Mouse (Mus musculus) spleen, adult 2 months (tissue): Measurements from ENCODE around the gene Tomm34. TPM values are rescaled to one million over a fixed set of nuclear protein-coding genes. Genes with fewer than 3 reads are reported as not detected.

Experiments
- DNase-seq, 2 experiments: peaks; one replicate each; pipeline versions ENCODE4 v3.0.0 to v3.0.0-alpha.2; 2012 to 2021; ENCODE audit warnings: low spot score in 2 of 2, low read depth in 1 of 2
- H3K27ac ChIP-seq: fragments of 200-500 bp; 2 replicates; pipeline ENCODE4 v1.5.1; 2012; ENCODE audit warnings: low read length, inconsistent platforms; ENCODE audit not compliant: insufficient read depth
- H3K27me3 ChIP-seq: fragments of 200-500 bp; 2 replicates; pipeline ENCODE4 v1.6.1; 2012; ENCODE audit warnings: mild to moderate bottlenecking, moderate library complexity, low read length, inconsistent platforms; ENCODE audit not compliant: control insufficient read depth, insufficient read depth
- H3K36me3 ChIP-seq: fragments of 200-500 bp; 2 replicates; pipeline ENCODE4 v1.6.1; 2012; ENCODE audit warnings: mild to moderate bottlenecking, low read length, inconsistent platforms; ENCODE audit not compliant: control insufficient read depth, insufficient read depth
- H3K4me1 ChIP-seq: fragments of 200-500 bp; 2 replicates; pipeline ENCODE4 v1.6.1; 2011; ENCODE audit warnings: inconsistent platforms; ENCODE audit not compliant: control insufficient read depth, insufficient read depth, insufficient read length
- H3K4me3 ChIP-seq: fragments of 200-500 bp; 2 replicates; pipeline ENCODE4 v1.5.1; 2011; ENCODE audit warnings: mild to moderate bottlenecking, inconsistent platforms; ENCODE audit not compliant: insufficient read depth, insufficient read length; ENCODE audit errors: extremely low read depth
- CTCF ChIP-seq: fragments of 200-500 bp; IDR thresholded peaks from 2 replicates; pipeline ENCODE4 v1.5.1; 2011; ENCODE audit warnings: mild to moderate bottlenecking, inconsistent platforms; ENCODE audit not compliant: insufficient read depth, insufficient read length, insufficient replicate concordance; ENCODE audit errors: extremely low read depth
- POLR2A ChIP-seq: fragments of 200-500 bp; IDR thresholded peaks from 2 replicates; pipeline ENCODE4 v1.6.1; 2011; ENCODE audit warnings: low read depth, low read length, inconsistent platforms
- WGBS: fragments of 180-500 bp; shearing (Covaris S2); methylation state at CpG from one replicate; pipeline ENCODE4 v1.1.7; 2018; 5-methylcytosine and 5-hydroxymethylcytosine counted together
- polyA plus RNA-seq: library from polyadenylated mRNA; depleted of rRNA; stranded (reverse); fragments of >200 nt; gene quantifications from 2 replicates; pipeline ENCODE4 v1.2.3, GENCODE M21; 2012

Gene Tomm34
- polyA plus RNA-seq, 1 experiment, result 51.7 TPM

- H3K27ac ChIP-seq, result no peak overlapping the region
- 87% methylated on average over 3 of the region's 3 CpGs for WGBS
- no peaks in the 10 kb centered on the region for H3K4me1 ChIP-seq
- no peak for TF ChIP-seq CTCF
- TF ChIP-seq POLR2A, result no peak
- H3K27me3 ChIP-seq, result no peaks in the 10 kb centered on the region
- H3K4me3 ChIP-seq, result no peak overlapping the region
- DNase-seq, result no peak
- peaks cover 26% of the 10 kb centered on the region for H3K36me3 ChIP-seq
Observed at GRCm38 (mm10) chr2:164018910-164019309, 52.1 kb downstream of the Tomm34 start.

- no peak for DNase-seq
- TF ChIP-seq POLR2A (no peak), CTCF (no peak)
- no peaks in the 10 kb centered on the region for H3K27me3 ChIP-seq
- H3K27ac ChIP-seq, result no peak overlapping the region
- H3K4me1 ChIP-seq, result no peaks in the 10 kb centered on the region; the same call in 1 of the 2 replicates
- H3K4me3 ChIP-seq, result no peak overlapping the region
- 92% methylated on average over 16 of the region's 16 CpGs for WGBS
- H3K36me3 ChIP-seq, result peaks cover 46% of the 10 kb centered on the region
Observed at GRCm38 (mm10) chr2:164015304-164015703, 55.7 kb downstream of the Tomm34 start.

- DNase-seq, result no peak
- H3K27ac ChIP-seq, result no peak overlapping the region
- 64% methylated on average over 3 of the region's 3 CpGs for WGBS
- TF ChIP-seq CTCF (no peak), POLR2A (no peak)
- peaks cover 29% of the 10 kb centered on the region for H3K36me3 ChIP-seq
- peaks cover 2% of the 10 kb centered on the region; the same call in 1 of the 2 replicates for H3K4me1 ChIP-seq
- no peak overlapping the region for H3K4me3 ChIP-seq
- H3K27me3 ChIP-seq, result no peaks in the 10 kb centered on the region
Observed at GRCm38 (mm10) chr2:164010944-164011343, 60.0 kb downstream of the Tomm34 start.

GRCm38 (mm10) chr2:164010496-164010895 lies 60.5 kb downstream of the Tomm34 start:
- H3K27me3 ChIP-seq, result no peaks in the 10 kb centered on the region
- no peak overlapping the region for H3K27ac ChIP-seq
- peaks cover 27% of the 10 kb centered on the region for H3K36me3 ChIP-seq
- TF ChIP-seq CTCF (no peak), POLR2A (no peak)
- DNase-seq, result no peak
- 89% methylated on average over 5 of the region's 5 CpGs for WGBS
- peaks cover 2% of the 10 kb centered on the region for H3K4me1 ChIP-seq
- no peak overlapping the region for H3K4me3 ChIP-seq

- Histone ChIP-seq H3K27ac (no peak overlapping the region), H3K4me1 (peaks cover 2% of the 10 kb centered on the region), H3K36me3 (peaks cover 20% of the 10 kb centered on the region), H3K27me3 (no peaks in the 10 kb centered on the region), H3K4me3 (no peak overlapping the region)
- no peak for DNase-seq
- WGBS, result 71% methylated on average over 6 of the region's 6 CpGs
- TF ChIP-seq POLR2A (no peak), CTCF (no peak)
Observed at GRCm38 (mm10) chr2:164009227-164009626, 61.7 kb downstream of the Tomm34 start.

- H3K27ac ChIP-seq, result no peak overlapping the region
- H3K27me3 ChIP-seq, result no peaks in the 10 kb centered on the region
- H3K36me3 ChIP-seq, result peaks cover 15% of the 10 kb centered on the region
- WGBS, result 72% methylated on average over 2 of the region's 2 CpGs
- DNase-seq, result no peak
- no peak overlapping the region for H3K4me3 ChIP-seq
- TF ChIP-seq CTCF (no peak), POLR2A (no peak)
- peaks cover 5% of the 10 kb centered on the region for H3K4me1 ChIP-seq
Observed at GRCm38 (mm10) chr2:164007987-164008545, 62.9 kb downstream of the Tomm34 start.

- no peak for TF ChIP-seq CTCF
- no peak for TF ChIP-seq POLR2A
- Histone ChIP-seq H3K4me1 (peaks cover 6% of the 10 kb centered on the region), H3K27ac (no peak overlapping the region), H3K27me3 (no peaks in the 10 kb centered on the region), H3K36me3 (peaks cover 11% of the 10 kb centered on the region), H3K4me3 (no peak overlapping the region)
- DNase-seq, result no peak
- WGBS, result 84% methylated on average over 8 of the region's 8 CpGs
Observed at GRCm38 (mm10) chr2:164007547-164007946, 63.4 kb downstream of the Tomm34 start.
